Mouse (Mus musculus) embryonic fibroblast, embryonic 13.5 days (primary cell): ENCODE measurements around the gene Zfp830. TPM values are rescaled to one million over a fixed set of nuclear protein-coding genes. Genes with fewer than 3 reads are reported as not detected.

Experiments
- H3K27ac ChIP-seq: 2 replicates; pipeline ENCODE4 v1.5.1; 2012; ENCODE audit warnings: low read length, control low read depth, inconsistent platforms; ENCODE audit not compliant: insufficient read depth
- H3K4me1 ChIP-seq: 2 replicates; pipeline ENCODE4 v1.6.1; 2011; ENCODE audit warnings: low read length; ENCODE audit not compliant: control insufficient read depth, insufficient read depth
- H3K4me3 ChIP-seq: 2 replicates; pipeline ENCODE4 v1.5.1; 2011; ENCODE audit warnings: mild to moderate bottlenecking, control low read depth, low read length; ENCODE audit not compliant: insufficient read depth
- CTCF ChIP-seq: IDR thresholded peaks from 2 replicates; pipeline ENCODE4 v1.5.1; 2011; ENCODE audit warnings: mild to moderate bottlenecking, control low read depth, low read length, moderate library complexity, borderline replicate concordance; ENCODE audit not compliant: insufficient read depth
- POLR2A ChIP-seq: IDR thresholded peaks from 2 replicates; pipeline ENCODE4 v1.6.1; 2011; ENCODE audit warnings: low read depth, mild to moderate bottlenecking, control low read depth, low read length, moderate library complexity
- polyA plus RNA-seq: library from polyadenylated mRNA; stranded (reverse); fragments of >200 nt; gene quantifications from 2 replicates; pipeline ENCODE4 v1.2.4, GENCODE M21; 2011; ENCODE audit warnings: low read depth; ENCODE audit not compliant: missing spikeins, insufficient read length

Gene Zfp830
- polyA plus RNA-seq, 1 experiment = 13.6 TPM

GRCm38 (mm10) chr11:82762286-82762829 is 1.8 kb upstream of the Zfp830 start:
- H3K4me3 ChIP-seq = no peak overlapping the region
- TF ChIP-seq POLR2A (no peak), CTCF (no peak)
- H3K4me1 ChIP-seq = no peaks in the 10 kb centered on the region
- no peak overlapping the region for H3K27ac ChIP-seq

GRCm38 (mm10) chr11:82763261-82763660 is 884 bp upstream of the Zfp830 start:
- Histone ChIP-seq H3K4me3 (peak overlapping the region; percentile 62), H3K27ac (no peak overlapping the region), H3K4me1 (no peaks in the 10 kb centered on the region)
- TF ChIP-seq POLR2A (no peak), CTCF (no peak)

- no peak for TF ChIP-seq CTCF
- no peaks in the 10 kb centered on the region for H3K4me1 ChIP-seq
- H3K4me3 ChIP-seq = peak overlapping the region; percentile 91
- H3K27ac ChIP-seq = peak overlapping the region; percentile 41; the same call in 1 of the 2 replicates
Measured at GRCm38 (mm10) chr11:82764438-82764924, 336 bp downstream of the Zfp830 start.

GRCm38 (mm10) chr11:82780134-82780533 is 16.0 kb downstream of the Zfp830 start:
- Histone ChIP-seq H3K4me3 (peak overlapping the region; percentile 97), H3K27ac (no peak overlapping the region)

GRCm38 (mm10) chr11:82780983-82781903 is 17.1 kb downstream of the Zfp830 start, which contains the start of gene Lig3:
TSS of gene Lig3 (plus strand) at chr11:82781108.
- H3K27ac ChIP-seq = peak within 1 kb of the TSS; percentile 92
- H3K4me3 ChIP-seq = peak within 1 kb of the TSS; percentile 97
- H3K4me1 ChIP-seq = no peaks in the 10 kb centered on the region
- TF ChIP-seq POLR2A (peak; percentile 85), CTCF (no peak)

More at GRCm38 (mm10) chr11:82780134-82780533, 16.0 kb downstream of the Zfp830 start:
- H3K4me1 ChIP-seq = no peaks in the 10 kb centered on the region
- TF ChIP-seq CTCF (no peak), POLR2A (peak; percentile 25; the same call in 1 of the 2 replicates)

- Histone ChIP-seq H3K27ac (peak overlapping the region; percentile 92; the same call in 1 of the 2 replicates), H3K4me1 (no peaks in the 10 kb centered on the region), H3K4me3 (peak overlapping the region; percentile 97)
- TF ChIP-seq CTCF (no peak), POLR2A (no peak)
Measured at GRCm38 (mm10) chr11:82782197-82782596, 18.1 kb downstream of the Zfp830 start.

- no peak for TF ChIP-seq CTCF
- TF ChIP-seq POLR2A = no peak
- Histone ChIP-seq H3K4me3 (no peak overlapping the region), H3K27ac (no peak overlapping the region), H3K4me1 (no peaks in the 10 kb centered on the region)
Measured at GRCm38 (mm10) chr11:82783453-82783852, 19.3 kb downstream of the Zfp830 start.

GRCm38 (mm10) chr11:82806656-82807055 is 42.5 kb downstream of the Zfp830 start:
- H3K27ac ChIP-seq = no peak overlapping the region
- peaks cover 5% of the 10 kb centered on the region; the same call in 1 of the 2 replicates for H3K4me1 ChIP-seq
- TF ChIP-seq CTCF = no peak
- no peak for TF ChIP-seq POLR2A
- no peak overlapping the region for H3K4me3 ChIP-seq

- Histone ChIP-seq H3K4me3 (no peak overlapping the region), H3K27ac (no peak overlapping the region), H3K4me1 (peaks cover 5% of the 10 kb centered on the region; the same call in 1 of the 2 replicates)
- TF ChIP-seq POLR2A (no peak), CTCF (no peak)
Measured at GRCm38 (mm10) chr11:82807370-82807769, 43.2 kb downstream of the Zfp830 start.
